Mouse (Mus musculus) embryonic fibroblast, embryonic 13.5 days (primary cell): ENCODE data around the gene A630023A22Rik.

ENCODE experiments used
- CTCF ChIP-seq: IDR thresholded peaks from 2 replicates; pipeline ENCODE4 v1.5.1; 2011; ENCODE audit warnings: mild to moderate bottlenecking, control low read depth, low read length, moderate library complexity, borderline replicate concordance; ENCODE audit not compliant: insufficient read depth
- POLR2A ChIP-seq: IDR thresholded peaks from 2 replicates; pipeline ENCODE4 v1.6.1; 2011; ENCODE audit warnings: low read depth, mild to moderate bottlenecking, control low read depth, low read length, moderate library complexity

GRCm38 (mm10) chr14:34119046-34119723, 16.6 kb upstream of the A630023A22Rik start:
- TF ChIP-seq POLR2A: no peak
- TF ChIP-seq CTCF: no peak
